Mouse (Mus musculus) embryonic fibroblast, embryonic 13.5 days (primary cell): ENCODE data around the gene Ick.

Source experiments
- CTCF ChIP-seq: IDR thresholded peaks from 2 replicates; pipeline ENCODE4 v1.5.1; 2011; ENCODE audit warnings: mild to moderate bottlenecking, control low read depth, low read length, moderate library complexity, borderline replicate concordance; ENCODE audit not compliant: insufficient read depth
- POLR2A ChIP-seq: IDR thresholded peaks from 2 replicates; pipeline ENCODE4 v1.6.1; 2011; ENCODE audit warnings: low read depth, mild to moderate bottlenecking, control low read depth, low read length, moderate library complexity

DNA sequence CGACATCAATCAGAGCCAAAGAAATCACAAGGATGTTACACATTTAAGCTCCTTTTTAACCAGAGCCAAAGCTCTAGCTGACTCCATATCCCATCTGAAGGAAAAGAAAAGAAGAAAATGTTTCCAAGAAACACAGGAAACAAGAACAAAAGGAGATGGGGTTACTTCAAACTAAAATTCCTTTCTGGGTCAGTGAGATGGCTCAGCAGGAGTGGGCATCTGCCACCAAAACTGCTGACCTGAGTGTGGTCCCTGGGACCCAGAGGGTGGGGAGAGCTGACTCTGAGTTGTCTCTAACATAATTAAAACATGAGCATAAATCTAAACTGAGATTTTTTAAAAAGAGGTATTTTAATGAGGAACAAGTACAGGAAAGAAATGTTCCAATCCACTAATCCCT is 19.1 kb upstream of the Ick start:
- no peak for TF ChIP-seq CTCF
- no peak for TF ChIP-seq POLR2A
